Mouse (Mus musculus) CH12.LX (cell line): Measurements from ENCODE around the gene St8sia4. TPM values are rescaled to one million over a fixed set of nuclear protein-coding genes. Genes with fewer than 3 reads are reported as not detected.
"Not testable (repeated sequence)": the region's sequence is repeated elsewhere in the genome, so short reads cannot be mapped to it uniquely, and the experiment has no call there.

ENCODE experiments used
- DNase-seq: peaks from one replicate; pipeline ENCODE4 v3.0.0-alpha.2; 2013; ENCODE audit errors: extremely low read depth
- H3K27ac ChIP-seq: 2 replicates; pipeline ENCODE4 v1.5.1; 2012; ENCODE audit warnings: low read depth, mild to moderate bottlenecking, control low read depth, moderate library complexity; ENCODE audit not compliant: insufficient read depth
- H3K27me3 ChIP-seq: replicated peaks from 2 replicates; pipeline ENCODE3; 2012; ENCODE audit warnings: inconsistent platforms
- H3K36me3 ChIP-seq, 2 experiments: replicated peaks in 1 of 2; 2 replicates each; pipeline versions ENCODE3 to v1.6.1; 2012; ENCODE audit warnings: inconsistent platforms in 1 of 2, low read length in 1 of 2, mild to moderate bottlenecking in 1 of 2, mixed read lengths in 1 of 2, moderate library complexity in 1 of 2; ENCODE audit not compliant: control insufficient read depth in 1 of 2, insufficient read depth in 1 of 2
- H3K4me1 ChIP-seq, 2 experiments: 2 replicates each; pipeline ENCODE4 v1.6.1; 2012; ENCODE audit warnings: inconsistent platforms in 1 of 2, moderate library complexity in 1 of 2; ENCODE audit not compliant: insufficient read depth in 2 of 2, control insufficient read depth in 1 of 2
- H3K4me2 ChIP-seq: 2 replicates; pipeline ENCODE4 v1.6.1; 2012; ENCODE audit warnings: low read depth, mild to moderate bottlenecking, control low read depth; ENCODE audit not compliant: poor library complexity, insufficient read depth, severe bottlenecking
- H3K4me3 ChIP-seq, 3 experiments: fragments of 150-350 bp in 1 of 3; sonication (generic) in 1 of 3; replicated peaks in 1 of 3; 2 replicates each; pipeline versions ENCODE3 to v1.5.1; 2011 to 2012; ENCODE audit warnings: low read depth in 2 of 3, low read length in 2 of 3, mild to moderate bottlenecking in 2 of 3, moderate library complexity in 2 of 3, control low read depth in 1 of 3, improper control_type of control experiment in 1 of 3, inconsistent platforms in 1 of 3, mixed read lengths in 1 of 3; ENCODE audit not compliant: poor library complexity in 1 of 3
- H3K79me2 ChIP-seq: replicated peaks from 2 replicates; pipeline ENCODE4 v1.6.1; 2012; ENCODE audit warnings: mild to moderate bottlenecking, moderate library complexity; ENCODE audit not compliant: control insufficient read depth, poor library complexity, insufficient read depth, severe bottlenecking; ENCODE audit errors: extremely low read depth
- H3K9ac ChIP-seq: 2 replicates; pipeline ENCODE4 v1.6.1; 2012; ENCODE audit warnings: low read depth, mild to moderate bottlenecking, control low read depth, moderate library complexity; ENCODE audit not compliant: insufficient read depth
- H3K9me3 ChIP-seq: replicated peaks from 2 replicates; pipeline ENCODE3; 2012; ENCODE audit warnings: low read length, inconsistent platforms, mixed read lengths
- E2F4 ChIP-seq: IDR thresholded peaks from 2 replicates; pipeline ENCODE4 v1.6.1; 2011; ENCODE audit warnings: low read depth, low read length, improper control_type of control experiment; ENCODE audit not compliant: insufficient replicate concordance
- ELF1 ChIP-seq: IDR thresholded peaks from 2 replicates; pipeline ENCODE4 v1.6.1; 2014; ENCODE audit warnings: low read depth, mild to moderate bottlenecking, inconsistent platforms, low read length, improper control_type of control experiment
- EP300 ChIP-seq: IDR thresholded peaks from 2 replicates; pipeline ENCODE4 v1.6.1; 2011; ENCODE audit warnings: low read length, improper control_type of control experiment
- HCFC1 ChIP-seq: IDR thresholded peaks from 2 replicates; pipeline ENCODE4 v1.6.1; 2012; ENCODE audit warnings: low read depth, mild to moderate bottlenecking, inconsistent platforms, low read length, improper control_type of control experiment
- MEF2A ChIP-seq: IDR thresholded peaks from 2 replicates; pipeline ENCODE4 v1.6.1; 2014; ENCODE audit warnings: low read depth, mild to moderate bottlenecking, inconsistent platforms, low read length, improper control_type of control experiment, borderline replicate concordance
- NELFE ChIP-seq: IDR thresholded peaks from 2 replicates; pipeline ENCODE4 v1.6.1; 2011; ENCODE audit warnings: low read depth, low read length, improper control_type of control experiment
- PAX5 ChIP-seq: IDR thresholded peaks from 2 replicates; pipeline ENCODE4 v1.6.1; 2012; ENCODE audit warnings: low read length, inconsistent platforms, mixed read lengths
- POLR2A ChIP-seq: IDR thresholded peaks from 2 replicates; pipeline ENCODE4 v1.6.1; 2011; ENCODE audit warnings: low read depth, mild to moderate bottlenecking, improper control_type of control experiment, low read length
- RAD21 ChIP-seq: IDR thresholded peaks from 2 replicates; pipeline ENCODE4 v1.6.1; 2011; ENCODE audit warnings: low read depth, mild to moderate bottlenecking, low read length, improper control_type of control experiment, moderate library complexity
- RCOR1 ChIP-seq: conservative IDR thresholded peaks from 2 replicates; pipeline ENCODE4 v1.6.1; 2012; ENCODE audit warnings: low read depth, mild to moderate bottlenecking, inconsistent platforms, low read length, improper control_type of control experiment
- SMC3 ChIP-seq: IDR thresholded peaks from 2 replicates; pipeline ENCODE4 v1.6.1; 2011; ENCODE audit warnings: low read depth, low read length, improper control_type of control experiment
- USF2 ChIP-seq: conservative IDR thresholded peaks from 2 replicates; pipeline ENCODE4 v1.6.1; 2011; ENCODE audit warnings: low read depth, low read length, improper control_type of control experiment
- ZMIZ1 ChIP-seq: IDR thresholded peaks from 2 replicates; pipeline ENCODE4 v1.6.1; 2012; ENCODE audit warnings: low read depth, mild to moderate bottlenecking, inconsistent platforms, low read length, improper control_type of control experiment
- ZNF384 ChIP-seq: IDR thresholded peaks from 2 replicates; pipeline ENCODE4 v1.6.1; 2012; ENCODE audit warnings: low read depth, low read length, improper control_type of control experiment, inconsistent platforms
- dilution Hi-C: fragments of 300-500 bp; cut with MboI; formaldehyde crosslinking; loops from 2 replicates; pipeline ENCODE4 v1.14.3; 2020; ENCODE audit warnings: low sequenced_read_pairs; ENCODE audit not compliant: extremely low pct_unique_long_range_greater_than_20kb, extremely low pct_ligation_motif_present
- in situ Hi-C: fragments of 300-500 bp; cut with MboI; formaldehyde crosslinking; loops from 3 replicates; pipeline ENCODE4 v1.14.3; 2019; ENCODE audit warnings: low sequenced_read_pairs, low pct_ligation_motif_present, low pct_unique_long_range_greater_than_20kb, mixed read lengths
- polyA plus RNA-seq: library from polyadenylated mRNA; unstranded; fragments of >175 nt; gene quantifications from 2 replicates; pipeline ENCODE4 v1.2.1, GENCODE M21; 2012; ENCODE audit warnings: low read depth; ENCODE audit not compliant: insufficient read length
- total RNA-seq, 2 experiments: library from RNA; depleted of rRNA; stranded (reverse); fragments of 300-350 nt in 1 of 2; fragments of >200 nt in 1 of 2; gene quantifications; 2 replicates each; pipeline ENCODE4 v1.2.3; 2012 to 2014

The St8sia4 gene
- total and polyA plus RNA-seq, 3 experiments: 2.3 to 13.6 (median 12.7) TPM

- Histone ChIP-seq H3K27ac (no peak overlapping the region), H3K9ac (no peak overlapping the region), H3K36me3 (no peaks in the 10 kb centered on the region), H3K9me3 (no peaks in the 10 kb centered on the region), H3K79me2 (no peaks in the 10 kb centered on the region), H3K27me3 (no peaks in the 10 kb centered on the region), H3K4me2 (no peak overlapping the region), H3K4me3 (no peak overlapping the region), H3K4me1 (no peaks in the 10 kb centered on the region)
- in situ Hi-C loops: no loop called here
- dilution Hi-C loops: no loop called here
- DNase-seq: no peak
- TF ChIP-seq EP300: no peak
- no peak for TF ChIP-seq ZNF384
- TF ChIP-seq POLR2A: no peak
- no peak for TF ChIP-seq RCOR1
- no peak for TF ChIP-seq USF2
Observed at GRCm38 (mm10) chr1:95571106-95571505, 96.3 kb downstream of the St8sia4 start.

DNA sequence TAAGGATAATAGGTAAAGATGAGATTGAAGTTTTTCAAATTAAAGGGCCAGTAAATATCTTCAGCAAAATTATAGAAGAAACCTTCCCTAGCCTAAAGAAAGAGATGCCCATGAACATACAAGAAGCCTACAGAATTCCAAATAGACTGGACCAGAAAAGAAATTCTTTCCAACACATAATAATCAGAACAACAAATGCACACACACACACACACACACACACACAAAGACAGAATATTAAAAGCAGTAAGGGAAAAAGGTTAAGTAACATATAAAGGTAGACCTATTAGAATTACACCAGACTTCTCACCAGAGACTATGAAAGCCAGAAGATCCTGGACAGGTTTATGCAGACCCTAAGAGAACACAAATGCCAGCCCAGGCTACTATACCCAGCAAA, 112.8 kb downstream of the St8sia4 start:
- in situ Hi-C loops, H3K27ac ChIP-seq, dilution Hi-C loops, H3K4me3 ChIP-seq, H3K9me3 ChIP-seq, H3K4me1 ChIP-seq, H3K9ac ChIP-seq, DNase-seq, H3K79me2 ChIP-seq, H3K4me2 ChIP-seq, H3K27me3 ChIP-seq, H3K36me3 ChIP-seq: not testable (repeated sequence)

- Histone ChIP-seq H3K36me3 (no peaks in the 10 kb centered on the region), H3K9ac (no peak overlapping the region), H3K79me2 (no peaks in the 10 kb centered on the region), H3K4me3 (no peak overlapping the region), H3K4me2 (no peak overlapping the region), H3K27me3 (no peaks in the 10 kb centered on the region), H3K4me1 (no peaks in the 10 kb centered on the region), H3K27ac (no peak overlapping the region), H3K9me3 (no peaks in the 10 kb centered on the region)
- dilution Hi-C loops: no loop called here
- TF ChIP-seq ZMIZ1 (no peak), MEF2A (no peak), ELF1 (no peak), E2F4 (no peak), SMC3 (no peak), USF2 (no peak), RAD21 (no peak), HCFC1 (no peak), NELFE (no peak), PAX5 (no peak), ZNF384 (no peak)
- DNase-seq: no peak
- in situ Hi-C loops: no loop called here
Observed at GRCm38 (mm10) chr1:95541460-95541859, 125.9 kb downstream of the St8sia4 start.
